Mouse (Mus musculus): ENCODE measurements around the gene Slc7a8.

The Slc7a8 gene

DNA sequence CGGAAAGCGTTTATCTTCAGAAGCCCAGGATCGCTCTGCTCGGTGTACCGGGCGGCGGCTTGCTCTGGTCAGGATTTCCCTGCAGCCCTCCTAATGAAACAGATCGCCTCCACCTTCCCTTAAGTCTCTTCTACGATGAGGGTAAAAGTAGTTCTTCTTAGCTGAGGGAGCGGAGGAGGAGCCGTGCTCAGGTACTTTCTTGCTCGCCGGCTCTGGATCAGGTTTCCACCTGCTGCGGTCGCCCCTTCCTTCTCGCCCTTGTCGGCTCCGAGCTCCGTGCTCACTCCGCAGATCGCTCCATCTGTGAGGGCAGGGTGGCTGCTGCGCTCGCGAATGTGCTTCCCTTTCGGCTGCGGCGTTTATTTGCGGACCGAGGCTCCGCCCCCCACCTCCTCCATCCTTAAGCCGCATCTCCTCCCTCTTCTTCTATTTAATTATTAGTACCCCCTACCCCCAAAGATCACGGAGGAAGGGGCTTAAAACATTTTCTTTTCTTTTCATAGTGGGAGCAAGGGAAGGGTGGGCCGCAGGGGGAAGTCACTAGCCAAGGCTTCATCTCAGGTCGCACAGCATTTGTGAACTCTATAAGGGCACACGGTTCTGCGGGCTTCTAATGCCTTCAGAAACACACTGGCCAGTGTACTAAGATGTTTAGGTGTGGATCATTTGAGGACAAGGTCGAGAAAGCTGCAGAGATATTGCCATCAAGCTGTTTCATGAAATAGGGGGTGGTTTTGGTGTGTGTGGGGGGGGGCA is at the start of gene Slc7a8:
Gene Slc7a8 (minus strand): TSS at position 337 of the 756 bp plus-strand sequence.
- ChIA-PET CTCF (interaction anchor here in 3 of 4 experiments (0.6 to 1.5 kb wide), 4 partner anchors 67 to 238 kb away, joined by 3 to 4 read pairs (median 3); partner anchors contain the start of gene Cebpe (in 1 of the 3)), POLR2A (interaction anchor here in 3 of 4 experiments (0.6 to 2.1 kb wide), 13 partner anchors 9 to 145 kb away, joined by 3 to 7 read pairs (median 4); partner anchors contain the start of genes 1700123O20Rik (in 1 of the 3), Acin1 (in 1 of the 3) and Efs (in 1 of the 3))

DNA sequence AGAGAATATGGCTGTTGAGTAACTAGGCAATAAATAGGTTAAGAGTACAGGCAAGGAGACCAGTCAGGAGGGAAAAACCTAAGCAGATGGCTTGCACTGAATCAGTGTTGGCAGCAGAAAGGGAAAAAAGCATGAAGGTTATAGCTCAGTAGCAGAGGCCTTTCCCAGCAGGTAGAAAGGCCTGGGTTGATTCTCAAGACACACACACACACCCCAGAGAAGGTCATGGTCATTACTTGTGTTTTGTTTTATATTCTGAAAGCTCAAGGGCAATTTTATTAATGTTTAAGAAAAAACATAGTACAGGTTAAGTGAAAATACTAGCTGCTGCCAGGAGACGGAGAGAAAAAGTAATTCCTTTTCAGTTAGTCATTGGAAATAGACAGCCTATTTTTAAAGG is 42.0 kb upstream of the Slc7a8 start:
- CTCF ChIA-PET = interaction anchor here (0.6 to 1.5 kb wide), 9 partner anchors 11 to 555 kb away, joined by 3 to 5 read pairs (median 3); no protein-coding TSS in a partner anchor

DNA sequence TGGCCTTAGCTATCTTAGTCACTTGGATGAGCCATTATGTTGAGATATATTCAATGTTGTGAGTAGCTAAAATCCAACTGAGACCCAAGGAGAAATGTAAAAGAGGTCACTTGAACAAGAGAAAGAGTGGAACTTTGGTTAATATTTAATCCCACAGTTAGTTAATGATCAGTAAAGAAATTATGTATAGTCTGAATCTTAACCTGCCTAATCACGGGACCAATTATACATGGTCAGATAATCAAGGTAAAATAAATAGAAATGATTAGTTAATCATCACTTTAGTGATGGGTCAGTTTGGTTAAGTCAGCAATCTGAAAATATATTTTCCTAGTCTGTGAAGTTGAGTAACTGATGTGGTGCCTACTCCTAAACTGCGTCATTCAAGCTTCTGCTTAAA is 40.6 kb upstream of the Slc7a8 start:
- CTCF ChIA-PET = interaction anchor here in 3 of 4 experiments (1.0 to 1.4 kb wide), 3 partner anchors 35 to 203 kb away, joined by 3 to 5 read pairs (median 4); no protein-coding TSS in a partner anchor
- POLR2A ChIA-PET = interaction anchor here in 1 of 4 experiments (1.0 kb wide), 1 partner anchor 12 kb away, joined by 3 read pairs; no protein-coding TSS in a partner anchor

More for the DNA sequence above, 42.0 kb upstream of the Slc7a8 start:
- POLR2A ChIA-PET = no interaction called here

DNA sequence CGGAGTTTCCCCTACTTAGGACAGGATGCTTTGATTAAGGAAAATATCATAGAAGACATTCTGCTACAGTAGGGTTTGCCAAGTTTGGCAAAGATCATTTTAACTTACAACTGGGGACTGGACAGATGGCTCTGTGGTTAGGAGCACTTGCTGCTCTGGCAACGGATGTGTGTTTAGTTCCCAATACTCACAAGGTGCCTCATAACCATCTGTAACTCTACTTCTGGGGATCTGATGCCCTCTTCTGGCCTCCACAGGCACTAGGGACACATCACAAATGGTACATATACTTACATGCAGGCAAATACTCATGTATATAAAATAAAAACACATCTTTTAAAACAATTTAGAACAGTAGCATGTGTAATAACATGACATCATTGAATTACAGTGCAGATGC is 36.0 kb upstream of the Slc7a8 start:
- ChIA-PET POLR2A (no interaction called here), CTCF (interaction anchor here in 3 of 4 experiments (0.7 to 1.8 kb wide), 11 partner anchors 9 to 198 kb away, joined by 3 to 8 read pairs (median 4); partner anchors contain the start of gene Ngdn (in 1 of the 3))

DNA sequence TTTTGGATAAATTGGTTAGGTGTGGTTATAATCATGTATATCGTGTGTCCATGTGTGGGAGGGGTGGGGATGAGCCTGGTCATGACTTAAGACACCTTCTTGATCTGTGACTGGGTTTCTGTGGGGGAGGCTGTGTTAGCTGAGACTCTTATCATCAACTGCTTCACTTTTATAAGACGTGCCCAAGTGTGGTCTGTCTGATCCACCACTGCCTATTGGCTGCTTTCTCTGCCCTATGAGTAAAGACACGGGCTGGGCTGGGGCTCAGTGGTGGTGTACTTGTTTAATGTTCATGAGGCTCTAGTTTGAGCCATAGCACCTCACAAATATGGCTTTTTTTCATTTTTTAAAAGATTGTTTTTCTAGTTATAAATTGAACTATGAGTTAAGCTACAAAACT is 34.0 kb upstream of the Slc7a8 start:
- ChIA-PET POLR2A (interaction anchor here in 1 of 4 experiments (0.8 kb wide), 1 partner anchor 17 kb away, joined by 3 read pairs; no protein-coding TSS in a partner anchor), CTCF (interaction anchor here in 1 of 4 experiments (0.7 kb wide), 1 partner anchor 403 kb away, joined by 5 read pairs; no protein-coding TSS in a partner anchor)

DNA sequence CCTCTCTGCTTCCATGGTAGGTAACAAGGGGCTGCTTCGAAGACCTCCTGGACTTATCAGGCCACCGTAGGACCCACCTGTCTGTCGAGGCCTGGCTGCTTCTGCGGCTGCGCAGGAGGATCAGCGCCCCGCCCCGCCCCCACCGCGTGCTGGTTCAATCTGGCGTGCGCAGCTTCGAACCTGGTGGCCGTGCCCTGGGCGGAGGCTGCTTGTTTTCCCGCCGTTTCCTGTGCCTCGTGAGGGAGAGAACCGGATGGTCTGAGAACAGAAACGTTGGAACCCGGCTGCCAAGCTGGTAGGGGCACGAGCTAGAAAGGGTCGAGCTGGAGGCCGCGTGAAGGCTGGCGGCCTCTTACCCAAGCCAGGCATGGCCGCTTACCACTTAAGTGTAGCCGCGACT is 32.2 kb upstream of the Slc7a8 start, which contains the start of gene Rnf212b:
Gene Rnf212b (plus strand): TSS at position 151 of the 400 bp plus-strand sequence.
- ChIA-PET CTCF (interaction anchor here in 2 of 4 experiments (1.1 to 1.7 kb wide), 3 partner anchors 14 to 27 kb away, joined by 3 to 5 read pairs (median 3); no protein-coding TSS in a partner anchor), POLR2A (interaction anchor here in 3 of 4 experiments (0.6 to 1.5 kb wide), 8 partner anchors 14 to 695 kb away, joined by 3 to 5 read pairs (median 3); partner anchors contain the start of genes 1700123O20Rik (in 1 of the 3), Acin1 (in 1 of the 3) and Psmb5 (in 1 of the 3))

DNA sequence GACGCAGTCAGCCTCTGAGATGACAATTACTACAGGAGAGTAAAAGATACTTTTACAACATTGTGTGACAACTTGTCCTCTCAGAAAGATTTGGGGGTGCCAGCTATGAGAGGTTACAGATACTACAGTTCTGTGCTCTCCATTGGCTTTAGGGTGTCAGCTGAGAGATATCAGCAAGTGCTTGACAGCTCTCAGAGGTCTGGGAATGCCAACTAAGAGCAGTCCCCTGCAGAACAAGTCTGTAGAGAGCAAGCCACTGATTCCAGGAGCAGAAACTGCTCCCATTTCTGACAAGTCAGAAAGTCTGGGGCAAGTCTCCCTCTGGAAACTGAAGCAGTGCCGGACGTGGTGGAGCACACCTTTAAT is 27.9 kb upstream of the Slc7a8 start:
- POLR2A ChIA-PET = interaction anchor here in 1 of 4 experiments (0.6 to 0.7 kb wide), 2 partner anchors 23 to 48 kb away, joined by 3 to 9 read pairs; no protein-coding TSS in a partner anchor

DNA sequence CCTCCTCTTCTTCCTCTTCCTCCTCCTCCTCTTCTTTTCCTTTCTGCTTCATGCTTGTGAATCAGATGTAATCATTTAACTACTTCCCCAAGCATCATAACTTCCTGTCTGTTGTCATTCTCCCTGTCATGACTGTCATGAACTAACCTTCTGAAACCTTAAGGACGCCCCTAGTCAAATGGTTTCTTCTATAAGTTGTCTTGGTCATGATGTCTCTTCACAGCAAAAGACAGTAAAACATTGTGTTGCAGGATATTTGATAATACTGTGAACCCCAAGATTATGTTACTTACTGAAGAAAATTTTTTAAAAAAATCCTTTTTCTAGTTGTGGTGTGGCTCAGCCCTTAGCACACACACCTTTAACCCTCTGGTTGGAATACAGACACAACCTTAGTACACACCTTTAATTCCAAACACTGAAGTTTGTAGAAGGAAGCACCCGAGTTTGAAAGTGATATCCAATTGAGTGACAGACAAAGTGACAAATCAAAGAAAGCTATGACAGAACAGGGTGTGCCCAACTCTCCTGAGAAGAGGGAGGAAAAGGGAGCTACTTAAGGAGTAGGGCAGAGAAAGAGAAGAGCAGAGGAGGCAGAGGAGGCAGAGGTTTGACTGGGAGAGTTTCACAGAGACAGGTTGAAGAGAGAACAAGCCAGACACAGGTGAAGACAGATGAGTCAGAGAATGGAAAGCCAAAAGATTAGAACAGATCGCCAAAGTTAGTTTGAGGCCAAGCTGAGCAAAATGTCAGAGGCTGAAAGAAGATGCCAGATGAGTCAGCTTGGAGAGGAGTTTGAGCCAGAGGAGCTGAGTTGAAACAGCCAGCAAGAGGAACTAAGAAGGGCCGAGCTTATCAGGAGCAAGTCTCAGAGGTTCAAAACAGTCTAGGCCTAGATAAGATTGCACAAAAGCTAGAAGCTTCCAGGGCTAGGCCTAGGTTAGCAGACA is 27.2 kb upstream of the Slc7a8 start:
- CTCF ChIA-PET = interaction anchor here in 3 of 4 experiments (0.7 to 1.8 kb wide), 4 partner anchors 9 to 37 kb away, joined by 3 to 6 read pairs (median 3); no protein-coding TSS in a partner anchor
- POLR2A ChIA-PET = interaction anchor here in 1 of 4 experiments (0.6 kb wide), 1 partner anchor 22 kb away, joined by 3 read pairs; no protein-coding TSS in a partner anchor

More for the DNA sequence above, 27.9 kb upstream of the Slc7a8 start:
- CTCF ChIA-PET = interaction anchor here in 3 of 4 experiments (0.7 to 1.8 kb wide), 7 partner anchors 8 to 392 kb away, joined by 3 to 6 read pairs (median 4); partner anchors contain the start of gene Slc7a7 (in 1 of the 3)

DNA sequence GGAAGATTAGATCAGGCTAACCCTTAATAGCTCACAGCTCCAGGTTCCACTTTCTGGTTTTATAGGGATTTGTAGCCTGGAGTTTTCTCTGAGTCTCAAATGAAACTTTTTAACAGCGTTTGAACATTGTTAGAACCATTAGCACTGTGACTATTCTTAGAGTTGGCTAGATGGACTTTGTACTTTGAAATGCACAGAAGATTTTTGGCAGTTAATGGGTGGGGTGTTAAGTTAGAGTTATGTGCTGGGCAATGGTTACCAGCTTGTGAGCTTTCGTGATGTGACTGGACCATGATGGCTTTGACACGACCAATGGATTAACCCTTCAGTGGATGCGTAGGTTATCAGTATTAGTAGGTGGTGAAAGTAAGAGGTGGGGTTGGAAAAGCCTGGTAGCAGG is 24.4 kb upstream of the Slc7a8 start:
- POLR2A ChIA-PET = interaction anchor here in 2 of 4 experiments (0.6 to 0.7 kb wide), 2 partner anchors 24 to 320 kb away, joined by 3 read pairs; partner anchors contain the start of gene Slc7a8 (in 1 of the 2)

DNA sequence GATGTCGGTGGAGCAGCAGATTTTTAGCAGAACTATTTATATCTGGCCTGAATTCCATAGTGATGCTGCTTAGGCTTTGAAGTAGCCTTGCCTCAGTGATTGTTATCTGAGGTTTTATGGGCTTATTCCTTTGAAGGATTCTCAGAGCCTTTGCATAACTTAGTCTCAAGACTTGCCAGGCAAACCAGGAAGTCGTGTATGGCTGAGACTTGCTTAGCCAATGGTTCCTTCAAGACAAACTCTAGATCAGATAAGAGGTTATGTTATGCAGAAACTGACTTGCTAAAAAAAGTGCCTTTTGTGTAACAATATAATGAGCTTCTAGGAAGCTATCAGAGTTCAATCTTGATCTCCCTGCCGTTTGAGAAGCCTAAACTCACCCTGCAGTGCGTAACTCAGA is 20.7 kb upstream of the Slc7a8 start:
- POLR2A ChIA-PET = no interaction called here
- CTCF ChIA-PET = interaction anchor here in 1 of 4 experiments (0.5 kb wide), 1 partner anchor 164 kb away, joined by 5 read pairs; no protein-coding TSS in a partner anchor

More for the DNA sequence above, 24.4 kb upstream of the Slc7a8 start:
- CTCF ChIA-PET = interaction anchor here in 2 of 4 experiments (0.6 to 2.0 kb wide), 3 partner anchors 20 kb away, joined by 4 to 6 read pairs (median 5); no protein-coding TSS in a partner anchor

DNA sequence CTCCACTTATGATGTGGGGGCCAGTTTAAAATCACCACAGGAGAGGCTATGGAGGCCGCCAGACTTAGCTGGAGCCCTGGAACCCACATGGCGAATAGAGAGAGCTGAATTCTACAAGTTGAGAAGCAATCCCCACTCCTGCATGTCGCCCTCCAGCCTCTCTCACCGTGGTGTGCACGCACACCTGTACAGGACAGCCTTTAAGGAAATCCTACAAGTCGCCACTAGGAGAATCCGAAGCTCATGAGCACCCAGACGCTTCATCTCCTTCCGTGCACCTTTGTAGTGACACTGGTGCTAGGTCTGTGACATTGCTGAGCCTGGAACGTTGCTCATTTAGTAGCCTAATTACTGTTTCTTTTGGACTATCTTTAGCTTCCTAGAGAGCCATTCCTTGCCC is 17.9 kb upstream of the Slc7a8 start:
- POLR2A ChIA-PET = interaction anchor here in 3 of 4 experiments (0.6 to 2.6 kb wide), 13 partner anchors 12 to 280 kb away, joined by 3 to 9 read pairs (median 3); partner anchors contain the start of genes Bcl2l2 (in 2 of the 3), Slc7a8 (in 2 of the 3), Gm20521 (in 1 of the 3) and Rnf212b (in 1 of the 3)
- CTCF ChIA-PET = interaction anchor here (0.5 to 2.6 kb wide), 22 partner anchors 11 to 322 kb away, joined by 3 to 16 read pairs (median 4); partner anchors contain the start of genes 1700123O20Rik (in 1 of the 4), Acin1 (in 1 of the 4), Ngdn (in 1 of the 4) and Rnf212b (in 1 of the 4)

DNA sequence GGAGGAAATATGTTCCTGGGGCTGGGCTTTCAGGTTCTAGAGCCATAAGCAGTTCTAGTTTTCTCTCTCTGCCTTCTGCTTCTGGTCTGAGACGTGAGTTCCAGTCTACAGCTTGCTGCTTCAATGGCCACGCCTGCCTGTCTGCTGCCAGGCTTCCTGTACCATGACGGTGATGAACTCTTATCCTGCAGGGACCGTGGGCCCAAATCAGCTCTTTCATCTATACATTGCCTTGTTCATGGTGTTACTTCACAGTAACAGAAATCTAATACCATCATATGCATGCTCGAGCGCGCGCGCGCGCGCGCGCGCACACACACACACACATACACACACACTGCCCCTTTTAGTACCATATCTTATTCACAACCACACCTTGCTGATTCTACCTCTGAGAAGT is 15.0 kb upstream of the Slc7a8 start:
- POLR2A ChIA-PET = interaction anchor here in 3 of 4 experiments (0.5 to 1.7 kb wide), 6 partner anchors 8 to 280 kb away, joined by 3 read pairs; partner anchors contain the start of gene Rnf212b (in 1 of the 3)

DNA sequence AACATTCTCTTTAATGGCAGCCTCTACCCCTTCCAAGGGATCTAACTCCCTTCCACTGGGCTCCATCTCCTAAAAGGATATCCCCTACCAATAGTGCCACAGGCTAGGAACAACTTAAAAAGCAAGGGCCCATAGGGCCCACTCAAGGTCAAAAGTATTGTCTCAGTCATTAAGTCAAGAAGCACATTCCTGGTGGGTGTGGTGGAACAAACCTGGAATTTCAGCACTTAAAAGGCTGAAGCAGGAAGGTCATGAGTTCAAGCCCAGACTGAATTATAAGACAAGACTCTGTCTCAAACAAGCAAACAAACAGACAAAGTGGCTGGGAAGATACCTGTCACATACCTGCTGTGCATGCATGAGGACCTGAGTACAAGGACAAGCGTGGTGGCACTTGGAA is 14.2 kb upstream of the Slc7a8 start:
- CTCF ChIA-PET = interaction anchor here (0.5 to 2.7 kb wide), 7 partner anchors 8 to 701 kb away, joined by 3 to 15 read pairs (median 5); no protein-coding TSS in a partner anchor
- POLR2A ChIA-PET = interaction anchor here in 1 of 4 experiments (0.9 to 1.7 kb wide), 3 partner anchors 10 to 281 kb away, joined by 3 to 4 read pairs (median 4); no protein-coding TSS in a partner anchor

More for the DNA sequence above, 15.0 kb upstream of the Slc7a8 start:
- CTCF ChIA-PET = interaction anchor here in 3 of 4 experiments (0.5 to 2.7 kb wide), 7 partner anchors 9 to 302 kb away, joined by 3 to 15 read pairs (median 5); partner anchors contain the start of gene Ngdn (in 1 of the 3)

DNA sequence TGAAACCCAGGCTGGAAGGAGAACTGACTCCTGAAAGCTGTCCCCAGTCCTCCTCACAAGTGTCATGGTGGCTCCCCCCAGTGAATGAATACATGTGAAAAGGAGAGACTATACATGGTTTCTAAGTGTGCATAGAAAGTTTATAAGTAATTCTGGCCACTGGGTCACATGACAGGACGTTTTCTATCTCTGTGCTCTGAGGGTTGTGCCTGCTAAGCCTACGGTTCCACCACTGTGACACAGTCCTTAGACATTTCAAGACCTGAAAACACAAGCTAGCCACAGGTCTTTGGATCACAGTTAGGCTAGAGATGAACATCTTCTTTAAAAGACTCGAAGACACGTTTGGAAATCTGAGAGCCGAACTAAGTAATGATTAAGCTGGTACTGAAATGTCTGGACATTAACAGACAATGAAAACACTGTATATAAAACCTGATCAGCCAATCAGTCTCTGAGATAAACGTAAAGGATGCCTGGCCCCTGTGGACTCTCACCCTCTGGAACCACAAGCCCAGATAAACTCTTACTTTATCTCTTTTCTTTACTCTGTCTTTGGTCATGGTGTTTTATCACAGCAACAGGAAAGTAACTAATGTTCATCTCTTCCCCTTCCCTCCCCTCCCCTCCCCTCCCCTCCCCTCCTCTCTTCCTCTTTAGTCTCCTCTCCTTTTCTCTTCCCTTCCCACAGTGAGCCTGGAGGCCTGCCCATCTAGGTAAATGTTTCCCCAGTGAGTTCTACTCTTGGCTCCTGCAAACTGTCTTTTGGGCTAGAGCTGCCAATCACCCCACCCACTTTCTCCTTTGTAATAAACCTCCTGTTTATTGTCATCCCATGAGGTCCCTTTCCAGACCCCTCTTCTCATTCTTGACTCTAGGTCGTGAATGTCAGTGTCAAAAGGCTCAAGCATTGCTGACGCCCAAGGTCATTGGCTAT is 12.4 kb upstream of the Slc7a8 start:
- POLR2A ChIA-PET = interaction anchor here in 2 of 4 experiments (0.9 to 1.5 kb wide), 2 partner anchors 8 to 131 kb away, joined by 3 to 4 read pairs; partner anchors contain the start of gene Efs (in 1 of the 2)
- CTCF ChIA-PET = interaction anchor here in 1 of 4 experiments (1.6 kb wide), 1 partner anchor 8 kb away, joined by 8 read pairs; no protein-coding TSS in a partner anchor

DNA sequence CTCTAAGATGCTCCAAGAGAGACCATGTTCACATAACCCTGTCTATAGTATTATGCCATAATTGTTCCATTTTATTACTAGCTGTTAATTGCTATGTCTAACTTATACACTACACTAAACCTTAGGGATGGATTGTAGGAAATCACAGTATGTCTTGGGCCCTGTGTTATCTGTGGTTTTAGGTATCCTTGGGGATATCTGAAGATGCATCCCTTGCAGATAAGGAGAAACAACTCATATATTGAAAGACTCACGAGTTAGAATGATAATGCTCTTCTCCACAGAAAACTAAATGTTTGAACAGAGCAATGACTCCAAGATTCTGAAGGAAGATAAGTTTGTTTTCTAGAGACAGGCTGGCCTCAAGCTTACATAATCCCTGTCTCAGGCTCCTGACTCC is 11.6 kb upstream of the Slc7a8 start:
- POLR2A ChIA-PET = interaction anchor here in 1 of 4 experiments (0.9 kb wide), 1 partner anchor 132 kb away, joined by 3 read pairs; the partner anchor contains the start of gene Efs
- CTCF ChIA-PET = no interaction called here

DNA sequence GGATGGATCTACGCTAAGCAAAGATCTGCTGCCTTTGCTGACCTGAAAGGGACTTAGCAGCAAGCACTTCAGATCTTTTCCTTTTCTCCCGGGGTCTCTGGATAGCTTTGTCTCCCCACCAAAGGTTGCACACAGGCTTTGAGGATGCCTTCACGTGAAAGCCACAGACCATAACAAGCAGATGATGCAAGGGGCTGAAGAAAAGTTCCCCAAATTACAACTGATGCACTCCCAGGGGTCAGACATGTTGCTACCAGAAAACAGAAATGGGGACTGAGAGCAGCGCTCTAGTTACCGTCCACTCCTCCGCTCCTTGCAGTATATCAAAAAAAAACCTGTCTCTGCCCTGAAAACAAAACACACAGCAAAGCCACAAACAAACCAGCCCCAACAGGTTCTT is 10.4 kb upstream of the Slc7a8 start:
- CTCF ChIA-PET = interaction anchor here in 1 of 4 experiments (0.6 kb wide), 1 partner anchor 480 kb away, joined by 14 read pairs; no protein-coding TSS in a partner anchor
- POLR2A ChIA-PET = interaction anchor here in 1 of 4 experiments (0.7 kb wide), 1 partner anchor 49 kb away, joined by 3 read pairs; no protein-coding TSS in a partner anchor
